Mouse (Mus musculus) embryonic facial prominence, embryonic 11.5 days (tissue): ENCODE data around the gene Klhl34. TPM values are rescaled to one million over a fixed set of nuclear protein-coding genes. Genes with fewer than 3 reads are reported as not detected.

Experiments used
- ATAC-seq: fragments of 200-750 bp; cut with Nextera tagmentation; replicated peaks from 2 replicates; pipeline ENCODE4 v1.8.0; 2017; ENCODE audit warnings: low read depth; ENCODE audit not compliant: insufficient number of reproducible peaks, low FRiP score, low TSS enrichment
- DNase-seq: peaks from one replicate; pipeline ENCODE4 v3.0.0-alpha.2; 2015; ENCODE audit warnings: low spot score
- H3K27ac ChIP-seq: fragments of 300-500 bp; sonication (generic); replicated peaks from 2 replicates; pipeline ENCODE4 v1.5.1; 2014; ENCODE audit warnings: mild to moderate bottlenecking, low read depth, low read length, control low read depth
- H3K27me3 ChIP-seq: fragments of 300-500 bp; sonication (generic); 2 replicates; pipeline ENCODE4 v1.6.1; 2014; ENCODE audit warnings: mild to moderate bottlenecking, low read length, moderate library complexity, mixed read lengths; ENCODE audit not compliant: control insufficient read depth, insufficient read depth
- H3K36me3 ChIP-seq: fragments of 300-500 bp; sonication (generic); replicated peaks from 2 replicates; pipeline ENCODE4 v1.6.1; 2014; ENCODE audit warnings: low read depth, mild to moderate bottlenecking, low read length, moderate library complexity, mixed read lengths; ENCODE audit not compliant: control insufficient read depth, insufficient read depth
- H3K4me1 ChIP-seq: fragments of 300-500 bp; sonication (generic); 2 replicates; pipeline ENCODE4 v1.6.1; 2014; ENCODE audit warnings: low read length, mixed read lengths; ENCODE audit not compliant: control insufficient read depth, insufficient read depth
- H3K4me2 ChIP-seq: fragments of 300-500 bp; sonication (generic); 2 replicates; pipeline ENCODE4 v1.6.1; 2014; ENCODE audit warnings: low read depth, mild to moderate bottlenecking, control low read depth, low read length, moderate library complexity
- H3K4me3 ChIP-seq: fragments of 300-500 bp; sonication (generic); 2 replicates; pipeline ENCODE4 v1.5.1; 2014; ENCODE audit warnings: low read depth, low read length, control low read depth
- H3K9ac ChIP-seq: fragments of 300-500 bp; sonication (generic); replicated peaks from 2 replicates; pipeline ENCODE4 v1.6.1; 2014; ENCODE audit warnings: mild to moderate bottlenecking, control low read depth, low read length
- H3K9me3 ChIP-seq: fragments of 300-500 bp; sonication (generic); replicated peaks from 2 replicates; pipeline ENCODE4 v1.6.1; 2016; ENCODE audit warnings: mild to moderate bottlenecking, low read length, inconsistent platforms, mixed read lengths; ENCODE audit not compliant: control insufficient read depth
- WGBS: fragments of 180-500 bp; shearing (Covaris S2); extraction: QIAGEN DNeasy Blood & Tissue Kit; methylation state at CpG from one replicate; pipeline ENCODE4 v1.1.7; 2014; 5-methylcytosine and 5-hydroxymethylcytosine counted together
- polyA plus RNA-seq: library from polyadenylated mRNA; unstranded; fragments of >200 nt; fragmentation: Nextera tagmentation; extraction: Ambion mirVana; gene quantifications from 2 replicates; pipeline ENCODE4 v1.2.1, GENCODE M21; 2014

Klhl34 gene
- 0.80 and 1.3 TPM in 2 replicates for polyA plus RNA-seq

- Histone ChIP-seq H3K9ac (no peak within 1 kb of the TSS; the same call in 1 of the 2 replicates), H3K27ac (no peak within 1 kb of the TSS), H3K4me1 (no peaks in the 10 kb centered on the region), H3K36me3 (no peaks in the 10 kb centered on the region), H3K4me2 (peak within 1 kb of the TSS; percentile 33), H3K4me3 (peak within 1 kb of the TSS; percentile 5; the same call in 1 of the 2 replicates), H3K9me3 (no peaks in the 10 kb centered on the region), H3K27me3 (no peaks in the 10 kb centered on the region)
- DNase-seq (peak; percentile 44), ATAC-seq (0 out of 2 replicates have a peak, but pooled peaks have one; percentile 61)
- WGBS = 30% methylated on average over 28 of the region's 28 CpGs
Measured at GRCm38 (mm10) chrX:157818207-157818920, at the start of gene Klhl34. Gene Klhl34, plus strand, starts transcription at chrX:157818435.

DNA sequence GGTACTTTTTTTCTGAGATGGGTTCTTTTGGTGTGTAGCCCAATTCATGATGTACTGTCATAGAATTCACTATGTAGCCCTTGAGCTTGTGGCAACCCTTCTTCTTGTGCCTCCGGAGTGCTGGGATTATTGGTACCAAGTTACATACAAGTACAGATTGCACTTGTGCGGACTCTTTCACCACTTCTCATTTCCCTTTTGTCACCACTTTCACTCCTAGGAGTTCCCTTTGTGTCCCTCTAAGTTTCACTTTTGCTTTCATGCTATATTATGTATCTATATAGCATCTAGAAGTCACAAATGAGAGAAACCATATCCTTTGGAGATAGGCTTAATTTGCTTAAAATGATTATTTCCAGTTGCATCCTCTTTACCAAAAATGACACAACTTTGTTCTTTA lies 16.6 kb upstream of the Klhl34 start:
- H3K9ac ChIP-seq = no peak overlapping the region
- DNase-seq (no peak), ATAC-seq (no peak)
- H3K27me3 ChIP-seq = no peaks in the 10 kb centered on the region
- H3K36me3 ChIP-seq = no peaks in the 10 kb centered on the region
- H3K4me1 ChIP-seq = no peaks in the 10 kb centered on the region
- no peak overlapping the region for H3K4me3 ChIP-seq
- no peak overlapping the region for H3K27ac ChIP-seq
- H3K4me2 ChIP-seq = no peak overlapping the region
- no peaks in the 10 kb centered on the region for H3K9me3 ChIP-seq
- WGBS = 92% methylated on average over 2 of the region's 2 CpGs

- H3K9me3 ChIP-seq = no peaks in the 10 kb centered on the region
- H3K4me3 ChIP-seq = no peak overlapping the region
- no peak overlapping the region for H3K4me2 ChIP-seq
- no peak overlapping the region for H3K9ac ChIP-seq
- H3K4me1 ChIP-seq = no peaks in the 10 kb centered on the region
- WGBS = 60% methylated on average over 1 of the region's 1 CpGs
- no peak overlapping the region for H3K27ac ChIP-seq
- no peak for ATAC-seq
- H3K36me3 ChIP-seq = no peaks in the 10 kb centered on the region
- no peaks in the 10 kb centered on the region for H3K27me3 ChIP-seq
- no peak for DNase-seq
Measured at GRCm38 (mm10) chrX:157809721-157810120, 8.5 kb upstream of the Klhl34 start.

DNA sequence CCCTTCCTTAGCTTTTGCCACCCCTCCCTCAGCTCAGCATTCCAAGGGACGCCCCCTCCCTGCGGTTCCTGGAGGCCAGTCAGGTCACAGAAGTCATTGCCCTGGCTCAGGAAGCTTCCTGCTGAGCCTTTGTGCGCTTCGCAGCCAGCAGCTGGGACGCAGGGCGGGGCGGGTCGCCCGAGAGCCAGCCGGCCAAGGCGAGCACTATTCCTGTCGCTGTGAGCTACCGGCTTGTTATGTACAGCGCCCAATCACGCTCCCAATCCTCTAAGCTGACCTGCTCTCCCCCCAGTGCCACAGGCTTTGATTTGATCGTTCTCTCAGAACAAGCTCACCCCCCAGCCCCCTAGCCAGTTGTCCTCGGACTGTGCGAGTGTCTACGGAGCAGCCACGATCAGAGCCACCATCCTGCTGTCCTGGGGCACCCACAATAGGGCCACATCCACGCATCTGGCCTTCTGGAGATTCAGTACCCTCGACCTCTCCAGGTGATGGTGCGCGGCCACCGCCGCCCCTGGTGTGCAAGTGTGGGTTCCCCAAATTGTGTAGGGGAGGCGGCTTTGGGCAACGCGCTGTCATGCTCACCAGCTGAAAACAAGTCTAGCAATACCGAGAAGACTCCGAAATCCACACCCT lies 546 bp upstream of the Klhl34 start:
- Histone ChIP-seq H3K4me1 (no peaks in the 10 kb centered on the region), H3K36me3 (no peaks in the 10 kb centered on the region), H3K9me3 (no peaks in the 10 kb centered on the region), H3K27ac (no peak overlapping the region), H3K4me3 (peak overlapping the region; percentile 5; the same call in 1 of the 2 replicates), H3K4me2 (peak overlapping the region; percentile 33), H3K27me3 (no peaks in the 10 kb centered on the region), H3K9ac (no peak overlapping the region; the same call in 1 of the 2 replicates)
- DNase-seq (peak; percentile 47), ATAC-seq (peak; percentile 85; the same call in 1 of the 2 replicates)
- WGBS = 14% methylated on average over 31 of the region's 31 CpGs

GRCm38 (mm10) chrX:157818921-157819260 lies 656 bp downstream of the Klhl34 start:
- H3K4me3 ChIP-seq = no peak overlapping the region
- ATAC-seq = no peak
- WGBS = 87% methylated on average over 13 of the region's 13 CpGs

GRCm38 (mm10) chrX:157829983-157830382 lies 11.7 kb downstream of the Klhl34 start:
- H3K27ac ChIP-seq = no peak overlapping the region
- H3K9me3 ChIP-seq = no peaks in the 10 kb centered on the region
- no peaks in the 10 kb centered on the region for H3K27me3 ChIP-seq
- no peak overlapping the region for H3K9ac ChIP-seq
- H3K36me3 ChIP-seq = no peaks in the 10 kb centered on the region
- DNase-seq = no peak
- no peaks in the 10 kb centered on the region for H3K4me1 ChIP-seq
- ATAC-seq = no peak
- WGBS = 78% methylated on average over 4 of the region's 4 CpGs
- no peak overlapping the region for H3K4me2 ChIP-seq
- H3K4me3 ChIP-seq = no peak overlapping the region

More at GRCm38 (mm10) chrX:157818921-157819260, 656 bp downstream of the Klhl34 start:
- Histone ChIP-seq H3K9ac (no peak overlapping the region), H3K4me2 (no peak overlapping the region), H3K36me3 (no peaks in the 10 kb centered on the region), H3K9me3 (no peaks in the 10 kb centered on the region), H3K4me1 (no peaks in the 10 kb centered on the region), H3K27ac (no peak overlapping the region), H3K27me3 (no peaks in the 10 kb centered on the region)
- no peak for DNase-seq

Other genes starting within 250 kb of the Klhl34 start
- gene Yy2, start 249.4 kb upstream of the Klhl34 start, polyA plus RNA-seq = 6.5 and 8.4 TPM in 2 replicates
- gene Mbtps2, start 219.7 kb upstream of the Klhl34 start, polyA plus RNA-seq = 24.7 and 27.0 TPM in 2 replicates
- gene Smpx, start 119.5 kb upstream of the Klhl34 start, polyA plus RNA-seq = 0.59 and 3.6 TPM in 2 replicates
- gene Cnksr2, start 224.9 kb downstream of the Klhl34 start, polyA plus RNA-seq = 6.5 and 7.0 TPM in 2 replicates